Mouse (Mus musculus): ENCODE data around the gene Gadl1. TPM values are rescaled to one million over a fixed set of nuclear protein-coding genes. Genes with fewer than 3 reads are reported as not detected.

The Gadl1 gene
- polyA plus RNA-seq, 1 experiment from 2014 or later: 0.32 TPM

DNA sequence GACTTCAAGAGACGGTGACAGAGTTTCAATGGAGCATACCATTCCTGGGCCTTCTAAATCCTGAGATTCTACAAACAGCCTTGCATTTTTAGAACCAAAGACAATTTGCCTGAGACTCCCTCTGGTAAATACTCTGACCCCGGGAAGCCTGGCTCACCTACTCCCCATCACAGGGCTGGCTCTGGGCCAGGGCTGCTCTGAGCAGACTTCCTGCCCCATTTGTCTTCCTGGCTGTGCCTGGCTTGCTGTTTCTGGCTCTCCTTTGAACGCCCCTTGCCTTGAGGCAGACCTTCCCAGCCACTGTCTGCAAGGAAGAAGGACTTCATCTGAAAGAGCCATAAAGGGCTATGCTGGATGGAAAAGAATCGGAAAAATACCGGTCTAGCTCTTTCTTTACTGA is 182.7 kb downstream of the Gadl1 start:
- ATAC-seq (ENCODE audit: low read depth): no peak
- H3K36me3 ChIP-seq (ENCODE audit: control insufficient read depth, insufficient read depth): no peaks in the 10 kb centered on the region
- H3K27me3 ChIP-seq (ENCODE audit: control insufficient read depth, insufficient read depth, low read depth, low read length): no peaks in the 10 kb centered on the region
- H3K4me2 ChIP-seq (ENCODE audit: low read depth, low read length): no peak overlapping the region
- no peak overlapping the region for H3K4me3 ChIP-seq (ENCODE audit: low read depth, low read length)
- no peaks in the 10 kb centered on the region for H3K9me3 ChIP-seq (replicated peaks; ENCODE audit: control insufficient read depth, low read length)
- no peak overlapping the region for H3K27ac ChIP-seq (ENCODE audit: low read length)
- 61% methylated on average over 5 of the region's 5 CpGs for WGBS (ENCODE audit: insufficient replicate concordance)
- no peak overlapping the region for H3K9ac ChIP-seq (ENCODE audit: low read depth, low read length)
- H3K4me1 ChIP-seq (ENCODE audit: control insufficient read depth, low read depth, low read length): no peaks in the 10 kb centered on the region

DNA sequence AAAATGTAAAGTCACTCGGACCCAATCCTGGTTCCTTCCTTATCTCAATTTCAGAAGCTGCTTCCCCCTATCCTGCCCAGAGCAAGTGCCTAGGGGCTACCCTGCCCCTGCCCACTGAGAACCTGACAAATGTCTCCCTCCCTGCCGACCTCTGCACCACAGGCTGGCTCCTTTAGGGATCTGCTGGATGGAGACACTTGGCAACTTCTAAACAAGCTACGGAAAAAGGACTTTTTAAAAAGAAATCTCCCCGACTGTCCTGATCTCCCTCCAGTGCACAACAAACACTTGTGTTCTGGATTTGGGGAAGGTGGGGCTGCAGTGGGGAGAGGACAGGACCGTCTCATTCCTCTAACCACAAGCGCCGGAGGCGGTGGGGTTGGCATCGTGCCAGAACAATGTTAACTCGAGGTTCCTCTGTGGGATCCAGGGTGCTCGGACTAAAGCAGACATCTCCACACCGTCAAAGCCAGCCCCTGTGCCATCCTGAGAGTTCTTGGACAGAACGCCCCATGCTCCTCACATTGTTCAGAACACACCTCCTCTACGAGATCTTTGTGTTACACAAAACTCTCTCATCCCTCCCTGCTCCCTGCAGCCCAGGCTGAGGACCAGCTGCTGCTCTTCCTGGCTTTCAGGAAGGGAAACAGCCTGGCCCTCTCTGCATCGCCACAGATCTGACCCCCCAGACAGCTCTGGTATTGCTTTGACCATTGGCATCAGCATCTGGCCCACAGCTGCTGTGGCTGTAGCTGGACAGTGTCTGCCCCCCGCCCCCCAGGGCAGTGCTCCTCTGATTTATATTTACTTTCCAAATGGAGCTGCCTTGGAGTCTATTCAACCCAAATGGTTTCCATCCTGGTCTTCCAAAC is 189.7 kb downstream of the Gadl1 start:
- Histone ChIP-seq H3K27ac (ENCODE audit: low read length) (no peak overlapping the region), H3K4me2 (ENCODE audit: low read depth, low read length) (no peak overlapping the region), H3K4me3 (ENCODE audit: low read depth, low read length) (no peak overlapping the region), H3K9ac (ENCODE audit: low read depth, low read length) (no peak overlapping the region), H3K36me3 (ENCODE audit: control insufficient read depth, insufficient read depth) (no peaks in the 10 kb centered on the region; the same call in 1 of the 2 replicates), H3K9me3 (replicated peaks; ENCODE audit: control insufficient read depth, low read length) (no peaks in the 10 kb centered on the region), H3K27me3 (ENCODE audit: control insufficient read depth, insufficient read depth, low read depth, low read length) (no peaks in the 10 kb centered on the region), H3K4me1 (ENCODE audit: control insufficient read depth, low read depth, low read length) (no peaks in the 10 kb centered on the region)
- no peak for ATAC-seq (ENCODE audit: low read depth)
- WGBS (ENCODE audit: insufficient replicate concordance): 59% methylated on average over 16 of the region's 16 CpGs

DNA sequence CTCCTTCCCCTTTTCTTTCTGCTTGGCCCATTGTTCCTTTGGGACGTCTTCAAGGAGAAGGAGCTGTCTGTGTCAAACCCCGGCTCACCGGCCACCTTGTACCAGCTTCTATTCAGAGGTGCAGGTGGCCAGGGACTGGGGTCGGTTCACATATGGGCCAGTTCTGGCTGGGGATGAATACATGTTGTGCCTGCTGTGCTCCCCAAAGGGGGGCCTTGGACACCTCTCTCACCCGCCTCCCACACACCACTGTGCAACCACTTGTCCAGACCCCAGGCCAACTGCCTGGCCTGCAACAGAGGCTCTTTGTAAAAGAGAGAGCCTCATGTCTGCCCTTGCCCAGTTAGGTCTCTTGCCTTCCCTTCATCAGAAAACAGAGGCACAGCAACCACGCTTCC is 190.3 kb downstream of the Gadl1 start:
- H3K9ac ChIP-seq (ENCODE audit: low read depth, low read length): no peak overlapping the region
- H3K4me2 ChIP-seq (ENCODE audit: low read depth, low read length): no peak overlapping the region
- H3K27ac ChIP-seq (ENCODE audit: low read length): no peak overlapping the region
- H3K27me3 ChIP-seq (ENCODE audit: control insufficient read depth, insufficient read depth, low read depth, low read length): no peaks in the 10 kb centered on the region
- no peak for ATAC-seq (ENCODE audit: low read depth)
- WGBS (ENCODE audit: insufficient replicate concordance): 75% methylated on average over 6 of the region's 6 CpGs
- H3K4me1 ChIP-seq (ENCODE audit: control insufficient read depth, low read depth, low read length): no peaks in the 10 kb centered on the region
- no peak overlapping the region for H3K4me3 ChIP-seq (ENCODE audit: low read depth, low read length)
- no peaks in the 10 kb centered on the region for H3K9me3 ChIP-seq (replicated peaks; ENCODE audit: control insufficient read depth, low read length)
- no peaks in the 10 kb centered on the region; the same call in 1 of the 2 replicates for H3K36me3 ChIP-seq (ENCODE audit: control insufficient read depth, insufficient read depth)

DNA sequence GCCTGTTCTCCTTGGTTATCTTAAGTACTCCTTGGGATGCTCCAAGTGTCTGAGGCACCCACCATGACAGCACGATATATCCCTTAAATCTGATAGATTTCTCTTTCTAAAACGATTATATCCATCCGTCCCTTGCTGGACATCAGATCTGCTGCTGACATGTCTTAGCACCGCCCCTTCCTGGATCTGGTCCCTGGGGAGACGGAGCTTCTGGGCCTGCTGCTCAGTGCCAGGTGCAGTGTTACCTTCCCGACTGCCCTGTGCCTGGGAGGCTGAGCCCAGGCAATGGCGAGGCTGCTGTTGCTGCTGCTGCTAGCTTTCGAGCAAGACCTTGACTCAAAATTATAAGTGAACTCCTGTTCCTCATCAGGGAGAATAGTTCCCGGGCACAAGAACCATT is 190.8 kb downstream of the Gadl1 start:
- Histone ChIP-seq H3K27ac (ENCODE audit: low read length) (no peak overlapping the region), H3K4me3 (ENCODE audit: low read depth, low read length) (no peak overlapping the region), H3K9ac (ENCODE audit: low read depth, low read length) (no peak overlapping the region), H3K4me2 (ENCODE audit: low read depth, low read length) (no peak overlapping the region), H3K36me3 (ENCODE audit: control insufficient read depth, insufficient read depth) (no peaks in the 10 kb centered on the region; the same call in 1 of the 2 replicates), H3K9me3 (replicated peaks; ENCODE audit: control insufficient read depth, low read length) (no peaks in the 10 kb centered on the region), H3K4me1 (ENCODE audit: control insufficient read depth, low read depth, low read length) (no peaks in the 10 kb centered on the region), H3K27me3 (ENCODE audit: control insufficient read depth, insufficient read depth, low read depth, low read length) (no peaks in the 10 kb centered on the region)
- 65% methylated on average over 9 of the region's 9 CpGs for WGBS (ENCODE audit: insufficient replicate concordance)
- ATAC-seq (ENCODE audit: low read depth): no peak

DNA sequence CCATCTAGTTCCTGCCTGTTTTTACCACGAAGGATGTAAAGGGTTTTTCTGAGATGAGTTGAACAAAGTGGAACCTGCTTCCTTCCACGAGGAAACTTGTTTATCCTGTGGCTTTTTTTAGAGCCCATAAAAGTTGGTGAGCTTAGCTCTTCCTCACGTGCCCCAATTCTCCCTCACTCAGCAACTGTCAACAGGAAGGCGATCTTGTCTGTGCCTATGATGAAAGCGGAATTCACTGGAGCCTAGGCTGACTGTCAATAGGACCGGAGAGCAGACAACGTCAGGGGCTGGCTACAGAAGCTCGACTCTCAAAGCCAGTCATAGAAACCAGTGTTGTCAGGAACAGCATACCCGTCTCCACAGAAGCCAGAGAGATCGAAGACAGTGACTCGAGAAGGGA is 192.6 kb downstream of the Gadl1 start:
- Histone ChIP-seq H3K27me3 (ENCODE audit: control insufficient read depth, insufficient read depth, low read depth, low read length) (no peaks in the 10 kb centered on the region), H3K36me3 (ENCODE audit: control insufficient read depth, insufficient read depth) (no peaks in the 10 kb centered on the region; the same call in none of the 2 replicates), H3K9ac (ENCODE audit: low read depth, low read length) (no peak overlapping the region), H3K4me2 (ENCODE audit: low read depth, low read length) (no peak overlapping the region), H3K9me3 (replicated peaks; ENCODE audit: control insufficient read depth, low read length) (no peaks in the 10 kb centered on the region), H3K27ac (ENCODE audit: low read length) (no peak overlapping the region), H3K4me3 (ENCODE audit: low read depth, low read length) (no peak overlapping the region), H3K4me1 (ENCODE audit: control insufficient read depth, low read depth, low read length) (no peaks in the 10 kb centered on the region)
- WGBS (ENCODE audit: insufficient replicate concordance): 49% methylated on average over 11 of the region's 11 CpGs
- no peak; the same call in 1 of the 2 replicates for ATAC-seq (ENCODE audit: low read depth)

DNA sequence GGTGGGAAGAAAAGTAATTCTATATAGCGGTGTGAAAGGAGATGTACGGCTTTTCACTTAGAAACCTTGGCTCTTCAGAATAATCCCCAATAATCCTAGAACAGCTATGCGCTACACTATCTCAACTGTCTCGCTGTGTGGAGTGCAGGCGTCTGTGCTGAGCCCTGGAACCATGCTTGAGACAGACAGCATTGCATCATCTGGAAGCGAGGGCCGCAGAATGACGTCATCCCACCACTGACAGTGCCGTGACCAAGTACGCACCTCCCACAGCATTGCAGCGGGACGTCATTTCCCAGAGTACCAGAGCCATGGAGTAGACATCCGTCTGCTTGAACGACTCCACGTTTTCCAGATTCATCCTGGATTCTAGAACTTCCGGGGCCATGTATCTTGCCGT is 195.5 kb downstream of the Gadl1 start:
- H3K4me3 ChIP-seq (ENCODE audit: low read depth, low read length): no peak overlapping the region

DNA sequence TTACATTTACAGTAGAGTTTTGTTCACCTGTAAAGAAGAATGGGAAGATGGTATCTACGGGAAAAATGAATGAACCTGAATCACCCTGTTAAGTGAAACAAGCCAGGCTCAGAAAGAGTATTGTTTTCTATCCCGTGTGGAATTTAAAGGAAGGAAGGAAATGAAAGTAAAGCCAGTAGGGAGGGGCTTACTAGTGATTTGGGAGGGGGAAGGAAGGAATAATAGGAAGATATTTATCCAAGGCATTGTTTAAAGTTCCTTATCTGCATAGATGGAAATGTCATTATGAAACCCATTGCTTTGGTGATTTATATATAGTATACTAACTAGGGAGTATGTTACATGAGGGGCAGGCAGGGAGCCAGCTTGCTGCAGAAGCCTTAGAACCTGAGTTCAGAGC is 199.5 kb downstream of the Gadl1 start:
- Histone ChIP-seq H3K27ac (ENCODE audit: low read length) (no peak overlapping the region), H3K9me3 (replicated peaks; ENCODE audit: control insufficient read depth, low read length) (no peaks in the 10 kb centered on the region), H3K9ac (ENCODE audit: low read depth, low read length) (no peak overlapping the region), H3K4me2 (ENCODE audit: low read depth, low read length) (no peak overlapping the region), H3K27me3 (ENCODE audit: control insufficient read depth, insufficient read depth, low read depth, low read length) (no peaks in the 10 kb centered on the region), H3K4me1 (ENCODE audit: control insufficient read depth, low read depth, low read length) (peaks cover 7% of the 10 kb centered on the region), H3K36me3 (ENCODE audit: control insufficient read depth, insufficient read depth) (peaks cover 16% of the 10 kb centered on the region), H3K4me3 (ENCODE audit: low read depth, low read length) (no peak overlapping the region)
- ATAC-seq (ENCODE audit: low read depth): no peak
- 66% methylated on average over 2 of the region's 2 CpGs for WGBS (ENCODE audit: insufficient replicate concordance)

More for the DNA sequence above, 195.5 kb downstream of the Gadl1 start:
- H3K4me1 ChIP-seq (ENCODE audit: control insufficient read depth, low read depth, low read length): no peaks in the 10 kb centered on the region
- no peak overlapping the region for H3K27ac ChIP-seq (ENCODE audit: low read length)
- no peaks in the 10 kb centered on the region for H3K27me3 ChIP-seq (ENCODE audit: control insufficient read depth, insufficient read depth, low read depth, low read length)
- H3K9ac ChIP-seq (ENCODE audit: low read depth, low read length): no peak overlapping the region
- no peak for ATAC-seq (ENCODE audit: low read depth)
- H3K4me2 ChIP-seq (ENCODE audit: low read depth, low read length): no peak overlapping the region
- no peaks in the 10 kb centered on the region for H3K9me3 ChIP-seq (replicated peaks; ENCODE audit: control insufficient read depth, low read length)
- peaks cover 16% of the 10 kb centered on the region for H3K36me3 ChIP-seq (ENCODE audit: control insufficient read depth, insufficient read depth)
- WGBS (ENCODE audit: insufficient replicate concordance): 82% methylated on average over 17 of the region's 17 CpGs

DNA sequence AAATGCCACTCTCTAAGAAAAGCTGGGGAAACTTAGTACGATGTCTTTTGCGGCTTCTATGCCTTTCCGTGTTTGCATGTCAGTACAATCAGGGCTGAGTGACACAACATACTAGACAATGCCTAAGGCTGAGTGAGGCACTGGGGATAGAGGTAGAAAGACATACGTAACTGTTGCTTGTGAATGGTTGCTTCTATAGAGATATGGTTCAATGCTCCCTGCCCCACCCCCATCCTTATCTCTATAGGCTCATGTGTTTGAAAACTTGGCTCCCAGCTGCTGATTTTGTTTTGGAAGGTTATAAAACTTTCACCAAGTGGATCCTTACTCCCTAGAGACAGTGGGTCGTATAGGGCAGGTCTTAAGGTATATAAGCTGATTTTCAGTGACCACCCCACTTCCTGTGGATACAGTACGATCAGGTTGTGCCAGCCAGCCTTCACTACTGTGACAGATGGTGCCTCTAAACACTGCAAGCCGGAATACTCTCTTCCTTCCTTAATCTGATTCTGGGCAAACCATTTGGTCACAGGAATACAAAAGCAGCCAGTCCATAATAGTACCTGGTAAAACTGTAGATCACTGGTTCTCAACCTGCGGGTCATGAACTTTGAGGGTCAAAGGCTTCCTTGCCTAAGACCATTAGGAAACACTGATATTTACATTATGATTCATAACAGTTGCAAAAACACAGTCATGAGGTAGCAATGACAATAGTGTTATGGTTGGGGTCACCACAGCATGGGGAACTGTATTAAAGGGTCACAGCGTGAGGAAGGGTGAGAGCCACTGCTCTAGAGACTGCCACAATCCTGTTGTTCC is 202.1 kb downstream of the Gadl1 start:
- no peaks in the 10 kb centered on the region for H3K27me3 ChIP-seq (ENCODE audit: control insufficient read depth, insufficient read depth, low read depth, low read length)
- ATAC-seq (ENCODE audit: low read depth): peak; percentile 66
- WGBS (ENCODE audit: insufficient replicate concordance): 36% methylated on average over 9 of the region's 9 CpGs
- no peak overlapping the region for H3K27ac ChIP-seq (ENCODE audit: low read length)
- no peak overlapping the region for H3K4me3 ChIP-seq (ENCODE audit: low read depth, low read length)
- peaks cover 7% of the 10 kb centered on the region for H3K4me1 ChIP-seq (ENCODE audit: control insufficient read depth, low read depth, low read length)
- H3K4me2 ChIP-seq (ENCODE audit: low read depth, low read length): 0 out of 2 replicates have a peak overlapping the region, but pooled peaks have one; percentile 13
- no peaks in the 10 kb centered on the region for H3K9me3 ChIP-seq (replicated peaks; ENCODE audit: control insufficient read depth, low read length)
- no peak overlapping the region for H3K9ac ChIP-seq (ENCODE audit: low read depth, low read length)
- peaks cover 16% of the 10 kb centered on the region for H3K36me3 ChIP-seq (ENCODE audit: control insufficient read depth, insufficient read depth)

DNA sequence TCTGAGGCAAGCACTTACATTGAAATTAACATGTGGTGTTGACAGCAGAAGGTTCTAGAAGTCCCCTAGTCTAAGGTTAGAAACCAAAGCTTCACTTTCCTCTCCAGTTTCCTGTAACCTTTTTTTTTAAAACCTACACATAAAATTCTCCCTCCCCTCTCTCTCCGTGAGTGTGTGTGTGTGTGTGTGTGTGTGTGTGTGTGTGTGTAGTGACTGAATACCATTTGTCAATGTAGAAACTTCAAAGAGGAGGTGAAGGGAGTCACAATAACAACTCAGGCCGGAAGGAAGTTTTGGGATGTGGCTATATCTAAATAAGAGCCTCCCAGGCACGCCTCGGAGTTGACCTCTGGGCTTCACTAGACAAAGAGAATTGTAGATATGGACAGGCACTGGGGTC is 205.1 kb downstream of the Gadl1 start:
- no peak for ATAC-seq (ENCODE audit: low read depth)
- WGBS (ENCODE audit: insufficient replicate concordance): 50% methylated on average over 4 of the region's 4 CpGs

More for the DNA sequence above, 205.1 kb downstream of the Gadl1 start:
- Histone ChIP-seq H3K27ac (ENCODE audit: low read length) (no peak overlapping the region), H3K4me3 (ENCODE audit: low read depth, low read length) (no peak overlapping the region), H3K36me3 (ENCODE audit: control insufficient read depth, insufficient read depth) (peaks cover 3% of the 10 kb centered on the region), H3K9me3 (replicated peaks; ENCODE audit: control insufficient read depth, low read length) (no peaks in the 10 kb centered on the region), H3K4me2 (ENCODE audit: low read depth, low read length) (no peak overlapping the region), H3K27me3 (ENCODE audit: control insufficient read depth, insufficient read depth, low read depth, low read length) (no peaks in the 10 kb centered on the region), H3K9ac (ENCODE audit: low read depth, low read length) (no peak overlapping the region), H3K4me1 (ENCODE audit: control insufficient read depth, low read depth, low read length) (peaks cover 7% of the 10 kb centered on the region)

Data from liver, embryonic 16.5 days (tissue).